Mouse (Mus musculus) spleen, adult 18-20 months (tissue): ENCODE measurements around the gene Btnl2.

Source experiments
- DNase-seq, 2 experiments: peaks; one replicate each; pipeline ENCODE4 v3.0.0; 2022; ENCODE audit warnings: mixed read lengths in 2 of 2

The Btnl2 gene

GRCm38 (mm10) chr17:34349429-34349828 is 5.2 kb upstream of the Btnl2 start:
- DNase-seq = peak; percentile 63 to 89

DNA sequence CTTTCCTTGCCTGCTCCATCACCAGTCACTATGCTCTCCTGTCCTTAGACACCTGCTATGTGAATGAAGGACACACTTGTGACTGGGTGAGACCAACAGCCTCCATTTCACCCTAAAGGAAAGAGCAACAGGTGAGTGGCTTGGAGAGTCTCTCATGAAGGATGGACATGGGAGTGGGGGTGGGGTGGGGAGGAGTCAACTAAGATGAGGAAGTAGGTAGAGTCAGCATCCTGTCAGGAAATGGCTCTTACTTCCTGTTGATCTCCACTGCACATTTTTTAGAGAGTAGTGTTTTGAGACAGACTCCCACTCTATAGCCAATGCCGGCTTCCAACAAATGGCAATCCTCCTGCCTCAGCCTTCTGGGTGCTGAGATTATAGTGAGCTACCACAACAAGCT is 318 bp downstream of the Btnl2 start:
- peak; percentile 47 to 64 for DNase-seq

GRCm38 (mm10) chr17:34362954-34363546 is 8.4 kb downstream of the Btnl2 start:
- no peak for DNase-seq

DNA sequence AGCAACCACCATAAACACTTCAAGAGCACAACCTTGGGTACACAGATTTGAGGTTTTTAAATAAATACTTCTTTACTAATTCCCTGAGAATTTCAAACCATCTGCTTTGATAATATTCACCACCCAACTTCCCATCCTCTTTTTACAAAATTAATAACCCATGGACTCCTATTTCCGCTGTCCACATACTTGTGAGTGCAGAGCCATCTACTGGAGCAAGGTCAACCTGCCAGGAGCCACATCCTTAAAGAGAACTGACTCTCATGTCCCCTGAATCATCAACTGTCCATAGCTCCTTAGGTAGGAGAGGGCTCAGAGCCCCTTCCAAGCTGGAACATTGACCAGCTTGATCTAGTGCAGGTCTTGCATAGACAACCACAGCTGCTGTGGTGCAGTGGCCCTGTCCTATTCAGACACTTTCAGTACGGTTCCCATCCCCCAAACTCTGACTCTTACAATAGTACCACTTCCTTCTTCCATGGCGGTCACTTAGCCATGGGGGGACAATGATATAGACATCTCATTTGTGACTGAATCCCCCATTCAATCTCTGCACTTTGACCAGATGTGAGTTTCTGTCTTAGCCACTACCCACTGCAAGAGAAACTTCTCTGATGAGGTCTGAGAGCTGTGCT is 9.2 kb downstream of the Btnl2 start:
- no peak for DNase-seq

GRCm38 (mm10) chr17:34365031-34365430 is 10.4 kb downstream of the Btnl2 start:
- DNase-seq = no peak

- no peak for DNase-seq
Observed at GRCm38 (mm10) chr17:34370563-34370962, 15.9 kb downstream of the Btnl2 start.

DNA sequence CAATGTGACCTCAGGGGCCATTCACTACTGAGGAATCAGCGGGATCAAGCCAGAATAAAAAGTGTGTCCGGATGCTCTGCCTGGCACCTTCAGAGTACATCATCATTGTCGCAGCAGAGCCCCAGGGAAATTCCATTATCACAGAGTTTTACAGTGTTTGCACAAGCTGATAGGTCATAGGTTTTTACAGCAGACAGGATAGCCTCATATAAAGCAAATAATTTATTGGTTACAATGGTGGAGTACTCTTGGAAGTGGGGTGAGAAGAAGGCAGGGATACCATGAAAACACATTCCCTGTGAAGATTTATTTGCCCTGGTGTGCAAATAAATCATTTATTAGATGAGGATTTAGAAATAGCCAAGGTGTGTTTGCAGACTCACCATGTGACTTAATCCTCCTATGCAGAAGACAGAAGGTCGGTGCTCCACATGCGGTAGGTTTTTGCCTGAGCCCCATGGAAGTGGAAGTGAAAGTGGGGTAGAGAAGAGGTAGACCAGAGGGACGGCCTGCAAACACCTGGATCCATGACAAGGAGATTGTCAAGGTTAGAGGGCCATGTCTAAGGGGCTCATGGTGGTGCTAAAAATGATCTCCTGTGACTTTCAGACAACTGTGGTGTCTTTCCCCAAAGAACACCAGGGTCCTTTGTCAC is 18.6 kb downstream of the Btnl2 start:
- DNase-seq = no peak

GRCm38 (mm10) chr17:34376847-34377246 is 22.2 kb downstream of the Btnl2 start, which contains the start of gene Btnl1:
Gene Btnl1 (plus strand): TSS chr17:34377132.
- DNase-seq = no peak

GRCm38 (mm10) chr17:34377450-34378209 is 23.0 kb downstream of the Btnl2 start:
- no peak for DNase-seq

DNA sequence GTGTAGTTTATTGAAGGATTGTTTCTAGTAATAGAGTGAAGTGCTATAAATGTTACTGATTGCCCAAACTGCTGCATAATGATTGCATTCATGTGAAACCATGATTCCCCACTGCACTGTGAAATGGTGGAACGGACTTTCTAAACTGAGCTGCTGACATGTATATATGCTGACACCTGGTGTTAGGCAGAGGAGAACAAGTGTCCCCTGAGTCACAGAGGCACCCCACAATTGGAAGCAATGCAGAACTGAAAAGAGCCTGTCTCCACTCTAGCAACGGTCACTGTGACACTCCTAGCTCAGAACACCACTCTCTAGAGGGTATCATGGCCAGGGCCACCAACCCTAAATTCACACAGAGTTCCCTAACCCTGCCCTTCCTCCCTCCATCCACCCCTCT is 24.1 kb downstream of the Btnl2 start:
- no peak for DNase-seq

- no peak for DNase-seq
Observed at GRCm38 (mm10) chr17:34379451-34379850, 24.8 kb downstream of the Btnl2 start.

DNA sequence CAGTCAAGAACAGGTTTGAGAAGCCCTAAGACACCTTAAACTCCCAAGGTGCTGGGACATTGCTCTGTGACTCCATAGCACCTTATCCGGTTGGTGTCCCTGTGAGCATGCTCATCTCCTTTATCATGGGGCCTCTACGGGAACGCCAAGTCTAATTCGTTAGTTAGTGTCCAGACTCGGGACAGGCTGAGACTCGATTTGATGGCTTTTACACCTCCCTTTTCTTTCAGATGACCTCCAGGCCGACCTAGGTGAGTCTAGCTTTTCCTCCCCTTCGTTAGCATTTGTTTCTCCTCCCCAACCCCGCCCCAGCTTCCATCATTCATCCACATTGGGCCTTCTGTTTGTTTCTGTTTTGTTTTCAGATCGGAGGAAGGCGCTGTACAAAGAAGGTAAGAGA is 27.3 kb downstream of the Btnl2 start:
- no peak for DNase-seq

DNA sequence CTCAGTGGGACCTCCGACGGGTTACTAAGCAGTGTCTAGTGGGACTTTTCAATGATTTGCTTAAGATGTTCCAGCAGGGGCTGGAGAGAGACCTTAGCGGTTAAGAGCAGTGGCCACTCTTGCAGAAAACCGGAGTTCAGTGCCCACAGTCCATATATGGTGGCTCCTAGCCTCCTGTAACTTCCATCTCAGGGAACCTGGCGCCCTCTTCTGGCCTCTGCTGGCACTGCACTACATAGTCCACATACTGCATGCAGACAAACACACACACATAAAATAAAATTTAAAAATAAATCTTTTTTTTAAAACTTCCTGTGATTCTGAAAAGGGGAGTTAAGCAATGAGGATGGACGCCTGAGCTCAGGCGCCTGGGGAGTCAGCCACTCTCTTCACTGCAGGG is 28.6 kb downstream of the Btnl2 start:
- DNase-seq = peak in 1 of 2 experiments; percentile 52

- no peak for DNase-seq
Observed at GRCm38 (mm10) chr17:34384699-34385098, 30.1 kb downstream of the Btnl2 start.

DNA sequence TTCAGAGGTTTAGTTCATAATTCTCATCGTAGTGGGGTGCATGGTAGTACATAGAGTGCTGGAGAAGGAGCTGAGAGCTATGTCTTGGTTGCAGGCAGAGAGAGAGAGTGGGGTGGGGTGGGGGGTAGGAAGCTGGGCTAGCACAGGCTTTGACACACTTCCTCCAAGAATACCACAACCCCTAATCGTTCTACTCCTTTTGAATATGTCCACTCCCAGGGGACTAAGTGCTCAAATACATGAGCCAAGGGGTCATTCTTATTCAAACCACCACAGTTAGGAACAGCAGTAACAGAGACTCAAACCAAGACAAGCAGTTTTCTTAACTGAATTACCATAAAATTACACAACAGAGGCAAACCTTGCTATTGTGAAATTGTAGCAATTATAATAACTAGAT is 32.0 kb downstream of the Btnl2 start:
- DNase-seq = no peak

DNA sequence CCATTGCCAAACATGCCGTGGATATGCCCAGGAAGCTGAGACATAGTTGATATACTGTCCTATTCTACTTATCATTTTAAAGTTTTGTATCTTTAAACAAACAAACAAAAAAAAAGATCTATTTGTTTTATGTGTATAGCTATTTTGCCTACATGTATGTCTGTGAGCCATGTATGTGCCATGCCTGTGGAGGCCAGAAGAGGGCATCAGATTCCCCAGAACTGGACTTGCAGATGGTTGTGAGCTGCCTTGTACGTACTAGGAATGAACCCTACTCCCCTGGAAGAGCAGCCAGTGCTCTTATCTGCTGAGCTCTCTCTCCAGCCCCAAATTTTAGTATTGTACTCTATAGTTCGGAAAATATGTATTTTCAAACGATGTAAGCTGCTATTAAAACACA is 33.9 kb downstream of the Btnl2 start:
- peak; percentile 37 to 64 for DNase-seq

DNA sequence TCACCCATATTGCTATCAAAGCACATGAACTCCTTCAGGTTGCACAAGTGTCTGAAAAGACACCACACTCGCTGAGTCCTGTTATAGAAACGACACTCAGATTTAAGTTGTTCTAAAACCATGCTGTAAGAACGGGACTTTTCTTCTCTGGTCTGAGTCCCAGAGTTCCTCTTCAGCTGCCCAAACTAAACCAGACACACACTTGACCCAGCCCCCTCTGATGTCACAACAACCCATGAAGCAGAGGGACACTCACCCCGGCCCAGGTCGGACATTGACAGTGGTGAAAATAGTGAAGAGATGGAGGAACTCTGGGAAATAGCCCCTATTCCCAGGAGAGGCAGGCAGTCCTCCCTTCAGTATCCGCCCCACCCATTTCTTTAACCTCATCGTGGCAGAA is 36.9 kb downstream of the Btnl2 start:
- DNase-seq = no peak

- DNase-seq = peak in 1 of 2 experiments; percentile 32
Observed at GRCm38 (mm10) chr17:34392321-34392720, 37.7 kb downstream of the Btnl2 start.

GRCm38 (mm10) chr17:34397357-34397756 is 42.7 kb downstream of the Btnl2 start:
- peak; percentile 45 to 56 for DNase-seq

DNA sequence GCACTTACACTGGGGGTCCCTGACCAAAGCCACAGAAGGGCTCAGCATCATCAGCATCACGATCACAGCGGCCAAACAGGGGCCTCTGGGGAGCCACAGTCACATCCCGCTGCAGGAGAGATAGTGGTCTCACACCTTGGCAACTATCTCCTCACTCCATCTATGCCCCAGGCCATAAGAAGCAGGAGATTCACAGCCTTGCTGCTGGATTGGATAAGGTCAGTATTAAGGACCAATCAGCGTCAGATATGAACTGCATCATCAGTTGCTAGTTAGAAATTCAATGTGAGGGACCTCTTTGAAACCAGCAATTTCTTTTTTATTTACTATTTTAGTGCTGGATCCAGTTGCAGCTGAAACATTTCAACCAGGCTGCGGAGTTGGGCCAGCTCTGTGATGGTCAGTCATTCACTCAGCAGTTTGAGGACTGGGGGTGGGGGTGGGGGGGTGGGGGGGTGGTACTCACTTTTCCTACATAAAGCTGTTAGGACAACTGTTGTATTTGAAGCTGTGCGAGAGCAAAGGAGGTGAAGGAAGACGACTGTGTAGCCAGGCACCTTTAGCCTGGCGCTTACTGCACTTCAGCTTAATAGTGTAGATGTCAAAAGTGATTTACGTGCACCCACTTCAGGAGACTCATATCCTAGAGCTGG is 43.6 kb downstream of the Btnl2 start:
- DNase-seq = peak; percentile 24 to 56

DNA sequence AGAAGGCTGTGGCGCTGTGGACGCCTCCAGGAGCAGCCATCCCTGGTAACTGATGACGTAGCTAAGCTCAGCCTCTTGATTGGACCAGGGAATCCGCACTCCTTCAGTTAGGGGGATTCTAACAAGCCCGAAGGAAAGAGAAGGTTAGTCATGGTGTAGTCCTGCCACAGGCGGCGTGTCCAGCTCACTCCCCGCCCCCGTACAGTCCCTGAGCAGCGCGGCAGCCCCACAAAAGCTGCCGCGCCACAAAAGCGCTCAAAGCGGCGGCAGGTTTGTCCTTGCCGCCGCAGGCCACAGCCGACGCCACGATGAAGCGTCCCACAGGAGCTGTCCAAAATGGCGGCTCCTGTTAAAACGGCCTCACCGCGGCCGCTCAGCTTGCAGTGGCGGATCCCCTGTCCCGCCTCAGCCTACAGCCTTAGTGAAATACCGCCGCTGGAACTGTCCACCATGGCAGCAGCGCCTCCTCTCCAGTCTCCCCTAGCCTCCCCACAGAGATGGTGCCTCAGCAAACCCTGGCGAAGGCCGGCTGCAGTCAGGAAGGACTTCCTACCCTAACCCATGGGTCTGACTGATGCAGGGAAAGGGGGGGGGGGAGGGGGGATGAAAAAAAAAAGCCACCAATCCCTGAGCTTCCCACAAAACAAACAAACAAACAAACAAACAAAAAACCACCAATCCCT is 44.2 kb downstream of the Btnl2 start, which contains the start of gene BC051142:
Gene BC051142 (plus strand): TSS at position 110 of the 683 bp plus-strand sequence.
- DNase-seq = peak; percentile 70 to 80

DNA sequence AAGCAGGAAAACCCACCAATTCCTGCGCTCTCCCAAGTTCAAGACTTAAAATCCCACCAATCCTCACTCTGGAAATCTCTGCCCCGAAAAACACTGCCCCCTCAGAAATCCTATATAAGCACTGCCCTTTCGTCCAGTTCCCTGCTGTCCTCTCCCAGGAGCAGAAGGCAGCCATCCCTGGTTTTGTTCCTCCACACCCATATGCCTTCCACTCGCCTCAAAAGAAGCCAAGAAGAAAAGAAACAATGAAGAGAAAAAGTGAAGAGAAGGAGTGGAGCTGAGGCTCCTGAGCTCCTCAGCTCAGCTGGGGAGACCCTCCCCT is 44.7 kb downstream of the Btnl2 start:
- no peak for DNase-seq
